Mouse (Mus musculus) heart, postnatal 10 days (tissue): ENCODE results near the gene Usp3. TPM values are rescaled to one million over a fixed set of nuclear protein-coding genes. Genes with fewer than 3 reads are reported as not detected.

Source experiments
- DNase-seq, 2 experiments: peaks; one replicate each; pipeline ENCODE4 v3.0.0; 2021
- intact Hi-C: fragments of 180-260 bp; cut with DNase I; formaldehyde crosslinking; loops from one replicate; pipeline ENCODE4 v1.15.1; 2025
- total RNA-seq, 2 experiments: library from RNA; stranded (reverse); gene quantifications; 2 replicates each; pipeline ENCODE4 v1.2.3; 2021

Gene Usp3
- total RNA-seq: 10 to 100 TPM; 29.8 to 33.9 TPM

DNA sequence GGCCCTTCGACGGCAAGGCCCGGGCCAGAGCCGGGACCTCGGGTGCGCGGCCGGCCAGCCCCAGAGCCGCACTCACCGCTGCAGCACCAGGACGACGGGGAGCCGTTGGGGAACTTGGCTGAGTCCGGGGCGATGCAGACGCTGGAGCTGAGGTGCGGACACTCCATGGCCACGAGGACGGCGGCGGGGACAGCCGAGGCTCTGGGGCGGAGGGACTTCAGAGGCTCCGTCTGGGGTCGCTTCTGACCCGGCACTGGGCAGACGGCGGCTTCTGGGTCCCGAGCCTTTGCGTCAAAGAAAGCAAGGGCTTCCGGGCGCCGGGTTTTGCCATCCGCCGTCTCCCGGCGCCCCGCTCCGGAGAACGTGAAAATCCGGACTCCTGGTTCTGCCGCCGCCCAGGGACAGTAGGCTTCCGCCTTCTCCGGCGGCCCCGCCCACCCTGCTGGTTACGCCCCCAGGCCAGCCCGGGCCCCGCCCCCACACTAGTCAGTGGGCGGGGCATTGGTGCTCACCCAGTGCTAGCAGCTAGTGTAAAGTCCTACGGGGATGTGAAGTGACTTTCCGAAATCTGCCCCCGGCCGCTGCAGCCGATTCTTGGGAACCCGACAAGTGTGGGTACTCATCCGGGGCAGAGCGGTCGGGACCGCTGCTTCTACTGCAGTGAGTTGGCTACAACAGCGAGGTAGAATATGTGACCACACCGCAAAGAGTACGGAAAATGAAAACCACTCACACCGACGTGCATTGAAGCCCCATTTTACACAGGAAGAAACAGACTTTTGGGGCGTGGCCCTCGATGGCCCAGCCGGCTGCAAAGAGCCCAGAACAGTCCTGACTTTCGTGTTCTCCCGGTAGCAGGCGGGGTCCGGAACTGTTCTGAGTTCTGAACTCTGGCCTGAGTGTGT, at the start of gene Usp3:
Gene Usp3 (minus strand): TSS at position 435 of the 905 bp plus-strand sequence.
- intact Hi-C loops: loop anchor here (2.0 kb wide), 2 partner anchors 18 to 78 kb away; partner anchors contain the start of gene Fbxl22
- DNase-seq: peak; percentile 99

- intact Hi-C loops: no loop called here
Measured at GRCm38 (mm10) chr9:66640491-66640890, 47.5 kb upstream of the Usp3 start.

GRCm38 (mm10) chr9:66639626-66640025, 46.7 kb upstream of the Usp3 start:
- intact Hi-C loops: no loop called here

More at GRCm38 (mm10) chr9:66640491-66640890, 47.5 kb upstream of the Usp3 start:
- no peak for DNase-seq

DNA sequence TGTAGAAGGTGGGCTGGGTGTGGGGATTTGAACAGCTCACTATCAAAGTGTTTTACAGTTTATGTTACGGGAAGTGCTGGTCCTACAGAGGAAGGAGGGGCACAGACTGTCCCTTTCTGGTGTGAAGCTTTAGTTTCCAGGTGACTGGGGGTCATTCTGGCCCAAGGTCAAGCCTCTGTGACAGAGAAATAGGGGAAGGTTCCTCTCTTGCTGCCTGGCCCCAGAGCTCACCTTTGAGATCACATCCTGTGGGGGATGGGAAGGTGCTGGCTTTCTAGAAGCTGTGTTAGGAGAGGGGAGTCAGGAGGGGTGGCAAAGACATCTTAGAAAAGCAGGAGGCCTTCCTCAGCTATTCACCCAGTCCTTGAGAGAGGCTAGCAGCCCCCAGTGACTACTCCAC, 39.5 kb upstream of the Usp3 start:
- intact Hi-C loops: no loop called here
- no peak for DNase-seq

More at GRCm38 (mm10) chr9:66639626-66640025, 46.7 kb upstream of the Usp3 start:
- DNase-seq: no peak

GRCm38 (mm10) chr9:66630931-66631330, 38.0 kb upstream of the Usp3 start:
- intact Hi-C loops: no loop called here
- peak; percentile 44 to 47 for DNase-seq

DNA sequence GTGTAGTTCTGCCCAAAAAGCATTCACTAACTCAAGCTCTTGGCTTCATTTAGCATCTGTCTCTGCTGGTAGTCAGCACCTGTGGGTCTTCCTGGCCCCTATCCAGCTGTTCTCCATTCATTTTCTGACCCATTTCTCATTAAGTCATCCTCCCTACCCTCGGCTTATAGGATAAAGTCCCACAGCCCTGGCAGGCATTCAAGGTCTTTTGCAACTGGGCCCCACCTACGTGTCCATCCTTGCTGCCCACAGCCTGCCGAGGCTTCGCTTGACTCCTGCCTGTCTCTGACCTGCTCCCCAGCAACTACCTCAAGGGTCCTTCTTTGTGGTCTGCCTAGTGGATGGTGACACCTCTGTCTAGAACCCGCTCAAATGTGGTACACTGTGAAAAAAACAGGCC, 33.7 kb upstream of the Usp3 start:
- no peak for DNase-seq
- intact Hi-C loops: no loop called here

GRCm38 (mm10) chr9:66625974-66626530, 33.1 kb upstream of the Usp3 start:
- intact Hi-C loops: no loop called here
- DNase-seq: no peak

- intact Hi-C loops: no loop called here
- DNase-seq: no peak
Measured at GRCm38 (mm10) chr9:66624873-66625272, 31.9 kb upstream of the Usp3 start.

DNA sequence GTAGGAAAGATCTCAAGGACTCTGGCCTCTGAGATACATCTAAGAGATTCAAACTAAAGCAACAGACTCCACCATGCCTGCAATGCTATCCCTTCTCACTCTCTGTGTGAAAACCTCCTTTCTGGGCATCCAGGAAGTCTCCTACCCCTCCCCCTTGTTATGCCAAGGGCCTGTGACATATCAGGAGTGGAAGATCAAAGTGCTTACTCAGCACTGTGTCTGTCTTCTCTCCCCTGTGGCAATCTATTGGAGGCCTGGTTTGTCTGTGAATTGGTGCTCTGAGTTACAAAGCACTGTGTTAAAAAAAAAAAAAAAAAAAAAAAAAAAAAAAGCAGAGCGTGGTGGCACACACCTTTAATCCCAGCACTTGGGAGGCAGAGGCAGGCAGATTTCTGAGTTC, 30.7 kb upstream of the Usp3 start:
- intact Hi-C loops: no loop called here

GRCm38 (mm10) chr9:66620581-66620981, 27.6 kb upstream of the Usp3 start:
- peak; percentile 83 to 86 for DNase-seq
- intact Hi-C loops: no loop called here

More for the DNA sequence above, 30.7 kb upstream of the Usp3 start:
- DNase-seq: no peak

- DNase-seq: no peak
- intact Hi-C loops: no loop called here
Measured at GRCm38 (mm10) chr9:66620055-66620454, 27.1 kb upstream of the Usp3 start.

DNA sequence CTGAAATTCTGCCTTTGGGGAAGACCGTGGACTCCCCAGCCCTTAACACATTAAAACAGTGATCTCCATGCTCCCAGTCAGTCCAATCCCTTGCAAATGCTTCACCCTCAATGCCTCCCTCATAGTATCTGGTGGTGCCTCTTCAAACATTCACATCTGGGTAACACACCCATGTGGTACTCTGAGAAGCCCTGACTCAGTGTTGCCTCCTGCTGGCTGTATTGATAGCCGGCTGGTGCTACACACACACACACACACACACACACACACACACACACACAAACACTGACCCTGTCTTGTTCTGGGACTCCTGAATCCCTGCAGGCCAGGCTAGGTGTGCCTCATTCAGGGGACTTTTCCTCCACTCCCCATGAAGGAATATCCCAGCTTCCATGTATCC, 24.9 kb upstream of the Usp3 start:
- intact Hi-C loops: no loop called here
- no peak for DNase-seq

DNA sequence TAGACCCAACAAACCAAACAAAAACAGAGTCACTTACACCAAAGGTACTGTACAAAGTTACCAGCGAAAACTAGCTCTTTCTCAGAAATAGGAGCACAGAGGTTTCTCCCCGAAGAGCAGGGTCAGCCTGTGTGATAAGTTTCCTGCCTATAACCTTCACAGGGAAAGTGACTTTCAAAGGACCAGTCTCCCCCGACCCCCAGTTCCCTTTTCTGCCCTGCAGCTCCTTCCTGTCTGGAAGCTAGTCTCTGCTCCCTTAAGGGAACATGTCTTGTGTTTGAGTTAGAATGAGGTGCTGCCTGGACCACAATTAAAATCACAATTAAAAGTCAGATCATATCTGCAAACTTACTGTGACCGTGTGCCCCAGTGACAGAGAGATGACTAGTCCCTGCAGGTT, 23.9 kb upstream of the Usp3 start:
- DNase-seq: no peak
- intact Hi-C loops: no loop called here

GRCm38 (mm10) chr9:66615141-66615540, 22.2 kb upstream of the Usp3 start:
- DNase-seq: no peak
- intact Hi-C loops: no loop called here

DNA sequence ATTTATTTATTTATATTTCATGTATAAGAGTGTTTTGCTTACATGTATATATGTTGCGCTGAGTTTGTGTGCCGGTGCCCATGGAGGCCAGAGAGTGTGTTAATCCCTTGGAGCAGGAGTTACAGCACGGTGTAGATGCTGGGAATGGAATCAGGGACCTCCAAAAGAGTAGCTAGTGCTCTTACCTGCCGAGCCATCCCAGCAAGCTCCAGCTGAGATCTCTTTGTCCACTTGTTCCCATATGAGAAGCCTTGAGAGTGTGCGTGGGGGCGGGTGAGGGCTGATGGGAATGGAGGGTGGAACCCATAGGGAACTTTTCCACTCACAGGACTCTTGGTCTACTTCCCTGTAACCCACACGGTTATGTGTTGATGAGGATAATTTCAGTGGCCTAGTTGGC, 21.6 kb upstream of the Usp3 start:
- no peak for DNase-seq
- intact Hi-C loops: loop anchor here (5.0 kb wide), 1 partner anchor 97 kb away; no protein-coding TSS in a partner anchor

DNA sequence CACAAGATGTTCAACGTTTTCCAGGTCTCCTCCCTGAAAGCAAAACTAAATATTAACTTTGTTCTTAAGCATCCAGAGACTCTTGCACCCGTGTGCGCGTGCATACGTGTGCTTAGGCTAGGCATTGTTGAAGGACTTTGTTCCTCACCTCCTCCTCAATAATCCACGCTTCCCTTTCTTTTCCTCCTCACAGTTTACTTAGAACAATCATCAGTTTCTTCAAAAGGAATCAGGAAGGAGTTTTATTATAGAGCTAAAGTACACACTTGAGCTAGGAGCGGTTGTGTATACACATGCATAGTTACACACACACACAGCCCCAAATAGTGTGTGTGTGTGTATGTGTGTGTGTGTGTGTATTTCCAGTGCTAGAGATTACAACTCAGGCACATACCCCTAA, 20.7 kb upstream of the Usp3 start:
- DNase-seq: no peak
- intact Hi-C loops: loop anchor here (5.0 kb wide), 1 partner anchor 96 kb away; no protein-coding TSS in a partner anchor

- intact Hi-C loops: loop anchor here (1.0 to 5.0 kb wide), 3 partner anchors 19 to 94 kb away; partner anchors contain the start of gene Usp3
- DNase-seq: peak; percentile 92 to 95
Measured at GRCm38 (mm10) chr9:66611478-66612093, 18.6 kb upstream of the Usp3 start.

GRCm38 (mm10) chr9:66608817-66609345, 15.9 kb upstream of the Usp3 start:
- intact Hi-C loops: no loop called here

DNA sequence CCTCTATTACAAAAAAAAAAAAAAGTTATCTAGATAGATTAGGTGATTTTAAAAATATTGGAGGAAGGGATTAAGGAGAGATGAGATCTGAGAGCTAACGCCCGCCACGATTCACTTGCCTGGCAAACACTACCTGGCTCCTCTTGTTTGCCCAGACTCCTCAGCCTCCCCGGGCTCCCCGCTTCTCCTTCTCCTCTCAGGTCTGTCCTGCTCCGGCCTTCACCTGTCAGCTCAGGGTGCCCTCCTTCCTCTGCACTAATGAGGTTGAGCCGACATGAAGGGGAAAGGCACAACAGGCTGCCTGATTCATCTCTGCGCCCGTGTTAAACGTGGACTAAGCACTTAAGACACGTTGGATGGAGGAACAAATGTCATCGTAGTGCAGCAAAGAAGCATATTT, 13.9 kb upstream of the Usp3 start:
- intact Hi-C loops: no loop called here
- DNase-seq: no peak

More at GRCm38 (mm10) chr9:66608817-66609345, 15.9 kb upstream of the Usp3 start:
- DNase-seq: no peak

DNA sequence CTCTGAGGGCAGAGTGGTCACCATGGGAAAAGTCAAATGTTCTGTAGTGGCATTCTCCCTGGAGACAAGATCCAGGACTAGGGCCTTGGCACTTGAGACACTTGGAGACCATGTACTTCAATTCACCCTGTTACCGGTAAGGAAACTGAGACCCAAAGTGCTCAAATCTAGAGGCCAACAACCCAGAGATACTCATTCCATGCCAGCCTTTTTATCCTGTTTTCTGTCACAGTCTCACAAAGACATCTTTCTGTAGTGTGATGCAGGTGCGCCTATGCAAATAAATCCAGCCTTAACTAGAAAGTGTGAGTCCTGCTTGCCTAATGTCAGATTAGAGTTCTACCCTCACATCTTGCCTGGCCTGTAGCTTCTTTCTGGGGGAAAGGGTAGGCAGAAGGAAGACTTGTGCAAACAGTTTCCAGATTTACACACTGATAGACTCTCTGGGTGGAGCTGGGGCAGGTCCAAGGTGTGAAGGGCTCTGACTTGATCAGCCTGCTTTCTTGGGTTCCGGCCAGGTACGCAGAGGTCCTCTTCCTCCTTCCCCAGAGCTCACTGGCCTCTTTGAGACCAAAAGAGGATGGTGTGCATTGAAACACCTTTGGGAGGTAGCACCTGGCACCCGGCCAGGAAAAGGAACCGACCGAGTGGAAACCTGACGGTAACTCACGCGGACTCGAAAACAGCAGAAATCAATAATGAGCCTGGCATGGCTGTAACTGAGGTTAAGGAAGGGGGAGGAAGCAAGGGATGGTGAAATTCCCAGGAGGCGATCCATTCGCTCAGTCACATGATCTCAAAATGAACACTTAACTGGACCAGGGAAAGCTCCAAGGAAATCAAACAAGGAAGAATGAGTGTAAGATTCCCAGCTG, 13.2 kb upstream of the Usp3 start:
- intact Hi-C loops: no loop called here
- no peak for DNase-seq
